Mouse (Mus musculus): ENCODE measurements at regions not wholly inside any gene's neighbourhood (a gene's known extent, or its start where the extent isn't known, plus 50 kb on each side); places are given as distances from the start of the nearest gene placed in this dataset.

- no peak for DNase-seq
Measured at GRCm38 (mm10) chr14:109985026-109985425, 769.9 kb downstream of the Slitrk6 start.

GRCm38 (mm10) chr14:109958008-109958407, 796.9 kb downstream of the Slitrk6 start:
- no peak for DNase-seq

- DNase-seq, result no peak
Measured at GRCm38 (mm10) chr14:109941944-109942343, 813.0 kb downstream of the Slitrk6 start.

- no peak for DNase-seq
Measured at GRCm38 (mm10) chr14:109941162-109941561, 813.8 kb downstream of the Slitrk6 start.

GRCm38 (mm10) chr14:109937432-109937831, 817.5 kb downstream of the Slitrk6 start:
- no peak for DNase-seq

- DNase-seq, result no peak
Measured at GRCm38 (mm10) chr14:109928977-109929376, 826.0 kb downstream of the Slitrk6 start.

GRCm38 (mm10) chr14:109891896-109892165, 863.1 kb downstream of the Slitrk6 start:
- DNase-seq, result no peak

- DNase-seq, result no peak
Measured at GRCm38 (mm10) chr14:109891151-109891895, 863.6 kb downstream of the Slitrk6 start.

GRCm38 (mm10) chr14:109876950-109877663, 877.8 kb downstream of the Slitrk6 start:
- no peak for DNase-seq

- peak; percentile 48 for DNase-seq
Measured at GRCm38 (mm10) chr14:109874230-109874629, 880.7 kb downstream of the Slitrk6 start.

- peak; percentile 5 for DNase-seq
Measured at GRCm38 (mm10) chr14:109840354-109841104, 914.4 kb downstream of the Slitrk6 start.

- DNase-seq, result no peak
Measured at GRCm38 (mm10) chr14:109802522-109803126, 888.7 kb upstream of the Slitrk1 start.

- DNase-seq, result no peak
Measured at GRCm38 (mm10) chr14:109772246-109772645, 858.3 kb upstream of the Slitrk1 start.

GRCm38 (mm10) chr14:109760892-109761291, 846.9 kb upstream of the Slitrk1 start:
- no peak for DNase-seq
